Mouse (Mus musculus): ENCODE data around the gene Trim58. TPM values are rescaled to one million over a fixed set of nuclear protein-coding genes. Genes with fewer than 3 reads are reported as not detected.

Trim58 gene
- polyA plus RNA-seq, 1 experiment from 2014 or later = not detected

Other genes starting within 250 kb of the Trim58 start
- gene 1810065E05Rik, start 219.4 kb upstream of the Trim58 start, polyA plus RNA-seq (2015; fragmentation: Nextera tagmentation; extraction: Ambion mirVana) = not detected in 2 replicates
- not detected in 2 replicates for gene Gm12253, start 207.9 kb upstream of the Trim58 start, polyA plus RNA-seq (2015; fragmentation: Nextera tagmentation; extraction: Ambion mirVana)
- not detected in 2 replicates for gene Lypd9, start 187.5 kb upstream of the Trim58 start, polyA plus RNA-seq (2015; fragmentation: Nextera tagmentation; extraction: Ambion mirVana)
- gene Olfr30, start 178.2 kb upstream of the Trim58 start, polyA plus RNA-seq (2015; fragmentation: Nextera tagmentation; extraction: Ambion mirVana) = not detected in 2 replicates
- not detected in 2 replicates for gene Olfr332, start 147.9 kb upstream of the Trim58 start, polyA plus RNA-seq (2015; fragmentation: Nextera tagmentation; extraction: Ambion mirVana)
- gene Olfr331, start 137.9 kb upstream of the Trim58 start, polyA plus RNA-seq (2015; fragmentation: Nextera tagmentation; extraction: Ambion mirVana) = not detected in 2 replicates
- gene Olfr330, start 105.6 kb upstream of the Trim58 start, polyA plus RNA-seq (2015; fragmentation: Nextera tagmentation; extraction: Ambion mirVana) = not detected in 2 replicates
- gene Olfr329-ps, start 94.0 kb upstream of the Trim58 start, polyA plus RNA-seq (2015; fragmentation: Nextera tagmentation; extraction: Ambion mirVana) = not detected in 2 replicates
- gene Olfr328, start 84.8 kb upstream of the Trim58 start, polyA plus RNA-seq (2015; fragmentation: Nextera tagmentation; extraction: Ambion mirVana) = 0.14 TPM in 1 of 2 replicates, not detected in the other
- not detected in 2 replicates for gene Olfr224, start 69.9 kb upstream of the Trim58 start, polyA plus RNA-seq (2015; fragmentation: Nextera tagmentation; extraction: Ambion mirVana)
- gene Olfr325, start 62.7 kb upstream of the Trim58 start, polyA plus RNA-seq (2015; fragmentation: Nextera tagmentation; extraction: Ambion mirVana) = not detected in 2 replicates
- gene Olfr324, start 45.4 kb upstream of the Trim58 start, polyA plus RNA-seq (2015; fragmentation: Nextera tagmentation; extraction: Ambion mirVana) = not detected in 2 replicates
- not detected in 2 replicates for gene 2210407C18Rik, start 24.4 kb upstream of the Trim58 start, polyA plus RNA-seq (2015; fragmentation: Nextera tagmentation; extraction: Ambion mirVana)
- gene Olfr323, start 10.0 kb upstream of the Trim58 start, polyA plus RNA-seq (2015; fragmentation: Nextera tagmentation; extraction: Ambion mirVana) = not detected in 2 replicates
- gene Olfr322, start 18.3 kb downstream of the Trim58 start, polyA plus RNA-seq (2015; fragmentation: Nextera tagmentation; extraction: Ambion mirVana) = 0.04 and 0.12 TPM in 2 replicates
- gene Olfr320, start 40.6 kb downstream of the Trim58 start, polyA plus RNA-seq (2015; fragmentation: Nextera tagmentation; extraction: Ambion mirVana) = 0.05 TPM in 1 of 2 replicates, not detected in the other
- not detected in 2 replicates for gene Olfr319, start 58.7 kb downstream of the Trim58 start, polyA plus RNA-seq (2015; fragmentation: Nextera tagmentation; extraction: Ambion mirVana)
- gene Olfr318, start 83.5 kb downstream of the Trim58 start, polyA plus RNA-seq (2015; fragmentation: Nextera tagmentation; extraction: Ambion mirVana) = not detected in 2 replicates
- gene Olfr317, start 98.7 kb downstream of the Trim58 start, polyA plus RNA-seq (2015; fragmentation: Nextera tagmentation; extraction: Ambion mirVana) = not detected in 2 replicates
- not detected in 2 replicates for gene Olfr316, start 112.3 kb downstream of the Trim58 start, polyA plus RNA-seq (2015; fragmentation: Nextera tagmentation; extraction: Ambion mirVana)
- gene Olfr315, start 132.7 kb downstream of the Trim58 start, polyA plus RNA-seq (2015; fragmentation: Nextera tagmentation; extraction: Ambion mirVana) = not detected in 2 replicates
- gene Olfr314, start 142.5 kb downstream of the Trim58 start, polyA plus RNA-seq (2015; fragmentation: Nextera tagmentation; extraction: Ambion mirVana) = not detected in 2 replicates
- 0.31 and 0.85 TPM in 2 replicates for gene Fam183b, start 161.5 kb downstream of the Trim58 start, polyA plus RNA-seq (2015; fragmentation: Nextera tagmentation; extraction: Ambion mirVana)
- gene Olfr313, start 174.5 kb downstream of the Trim58 start, polyA plus RNA-seq (2015; fragmentation: Nextera tagmentation; extraction: Ambion mirVana) = not detected in 2 replicates
- not detected in 2 replicates for gene Olfr312, start 188.8 kb downstream of the Trim58 start, polyA plus RNA-seq (2015; fragmentation: Nextera tagmentation; extraction: Ambion mirVana)
- gene Olfr311, start 198.8 kb downstream of the Trim58 start, polyA plus RNA-seq (2015; fragmentation: Nextera tagmentation; extraction: Ambion mirVana) = not detected in 2 replicates
- 10.2 and 10.6 TPM in 2 replicates for gene Gm12258, start 206.7 kb downstream of the Trim58 start, polyA plus RNA-seq (2015; fragmentation: Nextera tagmentation; extraction: Ambion mirVana)
- 9.1 and 9.4 TPM in 2 replicates for gene 2810021J22Rik, start 226.8 kb downstream of the Trim58 start, polyA plus RNA-seq (2015; fragmentation: Nextera tagmentation; extraction: Ambion mirVana)